13 mouse cellular contexts compared by ENCODE assay signal in genomic region chr11:101127075-101127474, GRCm38 (mm10). TPM values are rescaled to one million over a fixed set of nuclear protein-coding genes. Genes with fewer than 3 reads are reported as not detected.
DNase-seq lines count a peak whose midpoint lies in the region; TF ChIP-seq lines count a peak whose summit lies in the region.
"Had no signal": no experiment of that assay in that cellular context is flagged by ENCODE, and none has a peak within 500 bp of the region (broad histone marks: within the 10 kb centered on the region; RNA-seq: fewer than 3 reads in every experiment).

No protein-coding gene starts in this region.

- no peak overlapping the region for H3K4me3 ChIP-seq in layer of hippocampus, adult 2 months
- H3K4me3 ChIP-seq: embryonic facial prominence, embryonic 13.5 days; limb, embryonic 13.5 days had no signal

- H3K27ac ChIP-seq in layer of hippocampus, adult 2 months = no peak overlapping the region
- H3K27ac ChIP-seq: embryonic facial prominence, embryonic 13.5 days; hindbrain, embryonic 14.5 days; limb, embryonic 13.5 days had no signal

- peak; percentile 47 for TF ChIP-seq CTCF in layer of hippocampus, adult 2 months (conservative IDR thresholded peaks at IDR 0.05)

- DNase-seq in cerebellum, postnatal 14 days = peak; percentile 48 to 78
- no peak for DNase-seq in cerebellum, adult 11 months
- no peak for DNase-seq in layer of hippocampus, adult 2 months (ENCODE audit: low spot score in 2 of 2)
- DNase-seq in layer of hippocampus, postnatal 14 days (ENCODE audit: low spot score in 2 of 2) = no peak
- peak; percentile 54 for DNase-seq in thymus, postnatal 4 days
- DNase-seq in thymus, postnatal 36 days = no peak
- peak; percentile 68 for DNase-seq in testis, postnatal 10 days (ENCODE audit: low spot score)
- DNase-seq in heart, adult 11 months = no peak
- DNase-seq: right cerebral cortex, postnatal 4 days had no signal

RNA-seq across cellular contexts. Expression of gene Tubg1, which starts 7.3 kb away (rescaled TPM):
- total RNA-seq in layer of hippocampus, adult 2 months (2021) = 10 to 100 TPM; 41.7 to 42.6 TPM
- total RNA-seq in layer of hippocampus, postnatal 14 days (2021) = 10 to 100 TPM; 48.9 to 52.6 TPM

RNA-seq across cellular contexts. Expression of gene Retreg3, which starts 7.4 kb away (rescaled TPM):
- 10 to 100 TPM; 55.0 to 56.6 TPM for total RNA-seq in layer of hippocampus, adult 2 months (2021)
- 10 to 100 TPM; 57.1 to 61.1 TPM for total RNA-seq in layer of hippocampus, postnatal 14 days (2021)

RNA-seq across cellular contexts. Expression of gene Tubg2, which starts 28.6 kb away (rescaled TPM):
- total RNA-seq in layer of hippocampus, adult 2 months (2021) = 10 to 100 TPM; 40.2 to 44.5 TPM
- total RNA-seq in layer of hippocampus, postnatal 14 days (2021) = 10 to 100 TPM; 36.7 to 41.0 TPM
- total RNA-seq: megakaryocyte progenitor cell, adult 5-6 weeks had no signal

RNA-seq across cellular contexts. Expression of gene Psmc3ip, which starts 31.8 kb away (rescaled TPM):
- 1 to 10 TPM; 4.4 to 4.7 TPM for total RNA-seq in layer of hippocampus, adult 2 months (2021)
- 1 to 10 TPM; 2.7 to 4.9 TPM for total RNA-seq in layer of hippocampus, postnatal 14 days (2021)

RNA-seq across cellular contexts. Expression of gene Mlx, which starts 40.0 kb away (rescaled TPM):
- 10 to 100 TPM; 40.0 to 41.1 TPM for total RNA-seq in layer of hippocampus, adult 2 months (2021)
- total RNA-seq in layer of hippocampus, postnatal 14 days (2021) = 10 to 100 TPM; 46.3 to 49.6 TPM

Comparison
In these comparisons a context has a peak if more than half of its experiments do, and no peak if none do; other contexts are left out.
1. DNase-seq: peak in cerebellum, postnatal 14 days (2 of 2), thymus, postnatal 4 days (single experiment) and testis, postnatal 10 days (single experiment); none in cerebellum, adult 11 months (single experiment), layer of hippocampus, adult 2 months (0 of 2), layer of hippocampus, postnatal 14 days (0 of 2), thymus, postnatal 36 days (0 of 2) and heart, adult 11 months (single experiment).